Mouse (Mus musculus) gastrocnemius, postnatal 4 days (tissue): ENCODE measurements around the gene Ak5. TPM values are rescaled to one million over a fixed set of nuclear protein-coding genes. Genes with fewer than 3 reads are reported as not detected.
"Not testable (repeated sequence)": the region's sequence is repeated elsewhere in the genome, so short reads cannot be mapped to it uniquely, and the experiment has no call there.

Source experiments
- DNase-seq, 2 experiments: peaks; one replicate each; pipeline ENCODE4 v3.0.0; 2021 to 2022; ENCODE audit warnings: low spot score in 2 of 2, mixed read lengths in 2 of 2
- total RNA-seq, 2 experiments: library from RNA; stranded (reverse); gene quantifications; 2 replicates each; pipeline ENCODE4 v1.2.3; 2021

The Ak5 gene
- total RNA-seq, 2 experiments from 2014 or later = 4.0 to 4.5 TPM

- no peak for DNase-seq
Observed at GRCm38 (mm10) chr3:152644610-152645009, 23.6 kb downstream of the Ak5 start.

- no peak for DNase-seq
Observed at GRCm38 (mm10) chr3:152625061-152625820, 42.9 kb downstream of the Ak5 start.

GRCm38 (mm10) chr3:152620534-152620933, 47.6 kb downstream of the Ak5 start:
- no peak for DNase-seq

GRCm38 (mm10) chr3:152620058-152620457, 48.1 kb downstream of the Ak5 start:
- no peak for DNase-seq

- DNase-seq = no peak
Observed at GRCm38 (mm10) chr3:152609076-152609475, 59.1 kb downstream of the Ak5 start.

GRCm38 (mm10) chr3:152605849-152606248, 62.3 kb downstream of the Ak5 start:
- DNase-seq = no peak

GRCm38 (mm10) chr3:152599679-152600078, 68.5 kb downstream of the Ak5 start:
- DNase-seq = no peak

- DNase-seq = no peak
Observed at GRCm38 (mm10) chr3:152596406-152597050, 71.6 kb downstream of the Ak5 start.

- no peak for DNase-seq
Observed at GRCm38 (mm10) chr3:152592767-152593425, 75.3 kb downstream of the Ak5 start.

GRCm38 (mm10) chr3:152590491-152590890, 77.7 kb downstream of the Ak5 start:
- DNase-seq = no peak

- peak in 1 of 2 experiments; percentile 67 for DNase-seq
Observed at GRCm38 (mm10) chr3:152589101-152589500, 79.1 kb downstream of the Ak5 start.

- DNase-seq = no peak
Observed at GRCm38 (mm10) chr3:152587007-152587406, 81.2 kb downstream of the Ak5 start.

- no peak for DNase-seq
Observed at GRCm38 (mm10) chr3:152586191-152586590, 82.0 kb downstream of the Ak5 start.

- DNase-seq = no peak
Observed at GRCm38 (mm10) chr3:152585581-152585980, 82.6 kb downstream of the Ak5 start.

GRCm38 (mm10) chr3:152583033-152583432, 85.1 kb downstream of the Ak5 start:
- DNase-seq = no peak

- not testable (repeated sequence) for DNase-seq
Observed at GRCm38 (mm10) chr3:152581853-152582252, 86.3 kb downstream of the Ak5 start.

GRCm38 (mm10) chr3:152579984-152580591, 88.1 kb downstream of the Ak5 start:
- no peak for DNase-seq

- no peak for DNase-seq
Observed at GRCm38 (mm10) chr3:152578282-152579228, 89.6 kb downstream of the Ak5 start.

- DNase-seq = no peak
Observed at GRCm38 (mm10) chr3:152577763-152578162, 90.4 kb downstream of the Ak5 start.

GRCm38 (mm10) chr3:152577273-152577672, 90.9 kb downstream of the Ak5 start:
- DNase-seq = no peak

- DNase-seq = no peak
Observed at GRCm38 (mm10) chr3:152569242-152569605, 98.9 kb downstream of the Ak5 start.
